Mouse (Mus musculus) thymus, postnatal 36 days (tissue): ENCODE results near the gene Timm8a2.
A peak's percentile ranks its signal among the peaks of the same experiment; 100 is the strongest.

Experiments
- DNase-seq, 2 experiments: peaks; one replicate each; pipeline ENCODE4 v3.0.0; 2022; ENCODE audit warnings: mixed read lengths in 2 of 2

Gene Timm8a2

DNA sequence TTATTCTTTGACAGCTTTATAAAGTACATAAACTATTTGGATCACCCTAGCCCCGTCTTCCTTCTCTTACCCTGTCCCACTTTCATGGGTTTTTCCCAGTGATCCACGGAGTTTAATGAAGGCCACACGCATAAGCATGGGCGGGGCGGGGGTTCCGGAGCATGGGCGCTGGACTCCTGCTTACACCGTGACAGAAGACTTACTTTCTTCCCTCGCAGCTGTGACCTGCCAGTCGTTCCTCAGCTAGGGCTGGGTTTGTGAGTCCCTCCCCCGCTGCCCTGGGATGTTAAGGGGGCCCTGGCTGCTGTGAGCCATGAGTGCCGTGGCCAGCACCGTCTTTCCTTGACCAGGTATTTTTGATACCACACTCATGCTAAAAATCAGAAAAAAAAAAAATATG, 21.7 kb upstream of the Timm8a2 start:
- DNase-seq = peak in 1 of 2 experiments; percentile 53

DNA sequence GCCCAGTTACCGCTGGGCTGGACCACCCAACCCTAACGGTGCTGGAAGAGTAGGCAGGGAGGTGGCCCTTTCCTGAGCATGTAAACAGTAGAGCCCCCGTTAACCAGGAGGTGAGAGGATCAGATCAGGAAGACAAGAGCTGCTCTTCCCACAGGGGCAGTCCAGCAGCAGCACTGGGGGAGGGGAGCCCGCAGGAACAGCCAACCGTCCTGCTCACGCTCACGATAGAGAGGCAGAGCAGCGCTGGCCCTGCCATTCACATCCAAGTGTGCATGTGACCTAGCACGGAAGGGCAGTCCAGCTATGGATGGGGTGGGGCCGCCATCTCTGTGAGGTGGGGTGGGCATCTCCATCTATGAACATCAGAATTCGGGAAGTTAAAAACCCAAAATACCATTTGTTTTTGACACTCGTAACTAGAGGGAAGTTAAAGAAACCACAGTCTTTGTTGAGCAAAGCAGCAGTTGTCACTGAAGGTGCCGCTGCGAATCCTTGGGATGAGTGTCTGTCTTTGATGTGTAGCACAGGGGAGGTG, 21.0 kb upstream of the Timm8a2 start:
- peak; percentile 63 to 65 for DNase-seq

DNA sequence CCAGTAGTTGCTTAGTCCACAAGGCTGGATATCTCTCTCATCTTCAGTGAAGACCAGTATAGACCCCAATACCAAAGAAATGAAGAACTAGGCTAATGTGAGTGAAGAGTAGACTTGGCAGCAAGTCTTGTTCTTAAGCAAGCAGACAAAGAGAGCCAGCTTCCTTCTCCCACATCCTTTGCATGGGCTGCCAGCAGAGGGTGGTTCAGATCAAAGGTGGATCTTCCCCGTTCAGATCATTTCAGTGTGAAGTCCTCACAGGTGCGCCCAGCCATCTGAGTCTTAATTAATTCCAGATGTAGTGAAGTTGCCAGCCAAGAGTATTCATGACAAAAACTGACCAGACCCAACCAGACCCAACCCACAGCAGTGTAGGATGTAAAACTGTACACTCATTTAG, 16.5 kb upstream of the Timm8a2 start:
- peak in 1 of 2 experiments; percentile 40 for DNase-seq

DNA sequence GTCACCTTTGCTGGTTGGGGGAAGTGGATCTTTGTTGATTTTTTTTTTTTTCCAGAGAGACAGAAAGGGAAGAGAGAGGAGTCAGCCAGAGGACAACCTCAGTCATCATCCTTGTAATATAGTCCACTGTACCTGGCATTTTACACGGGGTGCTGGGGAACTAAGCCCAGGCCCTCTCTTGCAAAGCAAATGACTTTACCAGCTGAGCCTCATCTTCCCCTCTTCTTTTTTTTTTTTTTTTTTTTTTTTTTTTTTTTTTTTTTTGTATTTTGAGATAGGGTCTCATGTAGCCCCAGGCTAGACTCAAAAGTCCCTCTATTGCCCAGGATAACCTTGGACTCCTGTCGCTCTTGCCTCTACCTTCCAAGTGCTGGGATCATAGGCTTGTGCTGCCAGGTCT, 15.1 kb upstream of the Timm8a2 start:
- DNase-seq = no peak

DNA sequence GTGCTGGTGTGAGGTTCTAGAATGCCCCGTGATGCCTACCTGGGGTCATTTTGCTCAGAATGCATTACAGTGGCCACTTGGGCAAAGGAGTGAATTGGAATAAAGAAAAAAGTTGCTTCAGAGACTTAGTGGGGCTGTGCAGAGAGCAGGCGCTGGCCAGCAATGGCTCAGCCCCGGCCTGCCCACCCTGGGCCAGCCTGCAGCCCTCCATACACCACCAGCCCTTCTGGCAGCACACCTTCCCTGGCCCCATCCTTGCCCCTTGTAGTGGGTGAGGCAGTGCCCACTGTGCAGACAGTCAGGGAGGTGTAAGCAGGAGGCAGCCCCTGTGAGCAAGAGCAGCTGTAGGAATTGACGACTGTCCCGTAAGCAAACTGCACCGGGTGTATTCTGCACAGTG, 13.9 kb upstream of the Timm8a2 start:
- no peak for DNase-seq

DNA sequence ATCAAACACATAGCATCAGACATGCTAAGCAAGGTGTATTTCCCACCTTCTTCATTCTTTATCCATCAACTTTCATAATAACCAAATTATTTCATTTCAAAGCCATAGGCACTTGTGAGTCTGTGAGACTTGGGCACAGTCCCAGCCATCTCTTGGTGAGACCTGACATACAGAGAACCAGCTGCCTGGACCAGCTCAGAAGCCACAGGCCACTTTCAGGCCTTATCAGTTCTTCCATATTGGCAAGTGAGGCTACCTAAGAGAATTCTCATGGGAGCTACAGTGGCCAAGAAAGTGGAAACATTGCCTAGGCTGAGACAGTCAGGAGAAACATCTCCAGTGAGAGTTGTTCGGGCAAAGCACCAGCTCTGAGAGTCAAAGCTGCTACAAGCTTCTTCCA, 11.4 kb upstream of the Timm8a2 start:
- no peak for DNase-seq

DNA sequence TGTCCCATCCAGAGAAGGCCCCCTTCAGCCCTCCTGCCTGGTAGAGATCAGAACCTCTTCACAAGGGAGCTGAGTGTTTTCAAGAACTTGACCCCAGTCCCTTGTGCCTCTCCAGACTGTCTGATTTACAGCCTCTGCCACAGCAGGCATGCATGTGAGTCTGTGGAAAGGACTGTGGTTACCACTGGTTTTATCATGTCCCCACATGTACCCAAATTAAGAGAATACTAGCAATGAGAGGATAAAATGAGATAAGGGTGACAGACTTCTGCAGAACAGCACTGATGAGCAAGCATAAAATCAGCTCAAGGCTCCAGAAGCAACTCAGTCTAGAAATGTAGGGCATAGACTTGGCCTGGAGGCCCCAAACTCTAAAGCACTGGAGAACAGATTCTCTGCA, 10.5 kb upstream of the Timm8a2 start:
- no peak for DNase-seq

DNA sequence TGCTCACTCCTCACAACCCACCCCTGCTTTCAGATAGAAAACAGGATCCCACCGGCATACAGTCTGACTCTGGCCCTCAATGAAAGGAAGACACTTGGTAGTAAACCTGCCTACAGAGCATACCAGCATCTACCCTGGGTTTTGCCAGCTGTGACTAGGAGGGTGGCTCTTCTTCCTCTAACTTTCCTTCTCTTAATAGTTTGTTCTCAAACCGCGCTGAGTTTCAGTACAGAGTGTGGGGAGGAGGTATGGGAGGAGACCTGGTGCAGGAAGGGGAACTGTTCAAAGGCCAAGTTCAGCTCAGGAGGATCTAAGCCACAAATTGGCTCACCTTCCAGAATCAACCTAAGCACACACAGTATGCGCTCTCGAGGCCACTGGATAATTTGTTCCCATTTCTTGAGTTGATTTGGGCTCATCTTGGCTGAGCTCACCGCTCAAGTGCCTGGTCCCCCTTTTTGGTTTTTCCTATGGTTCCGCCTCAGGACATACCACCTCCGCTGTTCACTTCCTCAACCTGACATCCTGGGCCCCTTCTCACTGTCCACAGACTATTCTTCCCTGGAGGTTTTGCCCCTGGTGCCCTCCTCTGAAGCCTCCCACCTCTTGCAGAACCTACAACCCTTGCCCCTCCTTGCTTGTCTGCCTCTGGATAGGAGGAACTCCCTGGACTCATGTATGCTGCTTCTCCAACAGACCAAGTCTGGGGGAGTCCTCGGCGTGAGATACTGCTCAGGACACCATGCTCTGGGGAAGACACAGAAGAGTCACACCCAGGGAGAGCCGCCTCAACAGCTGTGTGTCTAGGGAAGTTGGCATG, 5.3 kb upstream of the Timm8a2 start:
- DNase-seq = peak; percentile 42 to 54

DNA sequence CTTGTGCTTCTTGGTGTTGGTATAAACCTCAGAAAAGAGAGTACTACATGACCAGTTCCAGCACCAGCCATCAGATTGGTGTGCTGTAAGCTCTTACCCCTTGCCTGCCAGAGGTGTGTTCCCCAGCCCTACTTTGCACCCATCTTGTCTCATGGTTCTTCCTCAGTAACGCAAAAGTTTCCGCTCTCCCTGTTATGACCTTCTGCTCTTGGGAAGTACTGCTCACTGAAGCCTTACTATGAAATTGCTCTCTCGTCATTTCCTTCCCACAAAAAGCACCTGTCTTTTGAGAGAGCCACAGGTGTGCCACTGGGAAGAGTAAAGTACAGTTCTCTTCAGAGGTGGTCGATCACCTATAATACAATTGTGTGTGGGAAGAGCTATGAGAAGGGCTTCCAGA, 4.6 kb upstream of the Timm8a2 start:
- no peak for DNase-seq

DNA sequence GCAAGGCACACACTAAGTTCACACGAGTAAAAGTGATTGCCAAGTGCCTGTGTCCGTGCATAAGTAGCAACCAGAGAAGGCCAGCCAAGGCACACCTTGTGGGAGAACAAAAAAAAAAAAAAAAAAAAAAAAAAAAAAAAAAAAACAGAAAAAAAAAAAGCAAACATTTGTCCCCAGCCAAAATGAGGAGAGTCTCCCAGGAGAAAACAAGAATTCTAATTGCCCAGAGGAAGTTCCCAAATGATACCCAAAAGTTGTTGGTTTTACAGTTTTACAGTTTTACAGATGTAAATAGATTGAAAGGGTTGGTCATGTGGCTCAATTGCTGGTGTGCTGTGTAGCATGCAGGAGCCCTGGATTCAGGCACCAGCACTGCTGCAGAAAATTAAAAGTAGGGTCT, 2.4 kb upstream of the Timm8a2 start:
- DNase-seq = no peak

DNA sequence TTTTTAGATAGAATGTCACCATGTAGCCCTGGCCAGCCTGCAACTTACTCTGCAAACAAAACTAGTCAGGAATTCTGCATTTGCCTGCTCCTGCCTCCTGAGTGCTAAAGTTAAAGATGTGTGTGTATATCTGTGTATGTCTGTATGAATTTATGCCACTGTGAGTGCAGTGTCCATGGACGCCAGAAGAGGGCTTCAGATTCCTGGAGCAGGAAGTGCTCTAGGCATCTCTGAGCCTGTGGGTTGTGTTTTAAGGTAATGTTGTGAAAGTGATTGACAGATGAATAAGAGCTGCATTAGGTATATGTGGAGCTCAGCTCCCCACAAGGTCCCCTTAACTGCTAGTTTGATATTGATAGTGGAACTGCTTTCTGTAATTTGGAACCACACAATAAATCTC, 707 bp downstream of the Timm8a2 start:
- DNase-seq = no peak

DNA sequence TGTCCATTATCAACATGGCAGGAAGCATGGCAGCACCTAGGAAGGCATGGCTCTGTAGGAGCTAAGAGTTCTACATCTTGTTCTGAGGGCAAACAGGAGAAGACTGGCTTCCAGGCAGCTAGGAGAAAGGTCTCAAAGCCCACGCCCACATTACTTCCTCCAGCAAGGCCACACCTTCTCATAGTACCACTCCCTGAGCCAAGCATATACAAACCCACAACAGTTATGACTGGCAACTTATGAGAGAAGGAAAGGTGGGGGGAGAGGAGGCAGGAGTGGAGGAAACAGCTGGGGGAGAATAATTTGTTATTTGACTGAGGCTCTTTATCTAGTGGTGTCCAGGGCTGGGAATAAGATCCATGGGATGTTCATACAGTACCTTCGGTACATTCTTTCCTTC, 1.4 kb downstream of the Timm8a2 start:
- DNase-seq = no peak

DNA sequence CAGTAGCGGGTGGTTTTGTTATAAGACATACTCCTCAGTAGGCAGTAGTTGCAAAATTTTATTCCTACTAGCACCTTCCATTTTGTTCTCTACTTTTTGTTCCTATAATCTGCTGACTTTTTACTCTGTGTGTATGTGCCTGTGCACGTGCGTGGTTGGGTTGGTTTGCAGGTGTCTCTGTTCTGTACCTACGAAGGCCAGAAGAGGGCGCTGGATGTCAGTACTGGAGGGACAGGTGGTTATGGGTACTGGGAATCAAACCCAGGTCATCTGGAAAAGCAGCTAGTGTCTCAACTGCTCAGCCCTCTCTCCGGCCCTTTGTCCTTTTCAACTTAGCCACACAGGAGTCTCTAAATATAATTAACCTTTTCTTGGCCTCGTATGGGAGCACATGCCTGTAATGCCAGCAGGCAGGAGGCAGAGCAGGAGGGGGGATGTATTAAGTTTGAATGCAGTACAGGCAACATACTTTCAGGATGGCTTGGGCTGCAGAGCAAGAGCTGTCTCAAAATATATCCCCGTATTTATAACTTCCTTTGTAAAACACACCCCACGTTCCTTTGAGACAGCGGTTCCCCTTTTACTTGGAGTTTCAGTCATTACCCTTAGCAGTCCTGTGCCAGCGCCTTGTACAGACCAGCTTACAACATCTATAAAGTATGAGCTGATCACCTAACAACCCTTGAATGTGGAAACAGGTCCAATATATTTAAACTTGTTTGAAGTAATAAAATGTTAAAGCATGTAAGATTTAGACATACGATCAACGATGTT, 4.6 kb downstream of the Timm8a2 start:
- DNase-seq = no peak

DNA sequence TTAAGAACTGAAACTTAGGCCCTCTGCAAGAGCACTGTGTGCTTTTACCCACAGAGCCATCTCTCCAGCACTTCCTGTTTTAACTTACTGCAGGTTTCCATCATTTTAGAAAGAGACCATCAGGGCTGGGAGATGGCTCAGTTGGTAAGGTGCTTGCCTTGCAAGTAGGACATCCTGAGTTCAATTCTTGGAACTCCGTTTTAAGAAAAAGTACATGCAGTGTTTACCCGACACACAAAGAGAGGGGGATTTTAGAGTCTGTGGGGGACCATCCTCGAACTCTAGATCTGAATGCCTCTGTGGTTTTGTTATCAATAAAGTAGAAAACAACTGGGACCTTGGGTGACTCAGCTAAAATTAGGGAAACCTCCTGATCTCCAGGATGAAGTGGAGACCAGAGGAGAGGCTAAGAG, 6.9 kb downstream of the Timm8a2 start:
- no peak for DNase-seq

DNA sequence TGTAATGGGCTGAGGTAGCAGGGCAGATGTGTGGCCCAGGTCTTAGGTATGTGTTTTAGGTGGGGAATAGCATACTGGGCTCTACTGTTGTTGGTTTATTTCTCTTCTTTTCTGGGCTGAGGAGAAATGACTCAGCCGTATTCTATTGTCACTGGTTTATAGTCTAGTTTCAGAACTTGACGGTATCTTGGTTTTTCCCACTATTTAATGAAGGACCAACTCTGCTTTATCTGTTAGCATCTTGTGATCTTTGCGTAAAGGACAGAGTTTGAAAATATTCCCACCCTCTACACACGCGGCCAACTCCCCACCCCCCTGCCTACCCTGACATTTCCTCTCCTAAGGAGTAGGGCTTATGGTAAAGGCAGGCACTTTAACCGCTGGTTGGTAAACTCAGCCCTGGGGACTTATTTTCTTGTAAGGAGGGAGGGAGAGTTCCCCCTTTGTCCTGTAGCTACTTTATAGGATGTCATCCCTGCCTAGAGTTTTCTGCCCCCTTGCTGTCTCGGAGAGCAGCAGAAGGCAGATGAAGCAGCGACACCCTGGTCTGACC, 7.7 kb downstream of the Timm8a2 start:
- DNase-seq = no peak

DNA sequence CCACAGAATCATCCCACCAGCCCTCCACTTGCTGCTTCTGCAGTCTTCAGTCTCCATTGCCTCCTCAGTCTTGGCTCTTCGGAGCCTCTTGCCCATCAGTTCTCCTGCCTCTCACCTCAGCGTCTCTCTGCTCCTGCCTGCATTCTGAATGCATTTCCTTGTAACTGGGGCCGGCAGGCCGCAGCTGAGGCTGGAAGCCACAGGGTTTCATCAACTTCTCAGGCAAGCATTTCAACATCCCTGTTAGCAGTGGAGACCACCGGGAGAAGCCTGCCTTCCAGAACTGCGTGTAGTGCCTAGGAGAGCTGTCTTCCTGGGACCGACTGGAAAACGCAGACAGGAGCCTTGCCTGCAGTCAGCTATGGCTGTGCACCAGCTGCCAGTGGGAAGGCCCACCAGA, 13.3 kb downstream of the Timm8a2 start:
- no peak for DNase-seq

DNA sequence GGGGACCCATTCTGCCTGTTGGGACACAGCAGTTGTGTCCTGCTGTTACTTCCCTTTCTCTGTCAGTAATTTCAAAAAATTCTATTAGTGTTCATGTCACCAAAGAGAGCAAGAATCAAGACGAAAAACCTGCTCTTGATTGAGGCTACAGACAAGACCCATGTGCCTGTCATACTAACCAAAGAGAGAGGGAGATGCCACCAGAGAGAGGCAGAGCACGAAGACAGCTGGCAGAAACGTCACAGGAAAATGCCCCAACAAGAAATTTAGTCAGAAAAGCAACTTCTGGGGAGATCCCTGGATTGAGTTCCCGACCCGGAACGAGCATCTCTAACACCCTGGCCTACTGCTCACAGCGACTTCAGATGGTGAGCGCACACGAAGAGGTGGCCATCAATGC, 14.3 kb downstream of the Timm8a2 start:
- DNase-seq = no peak

DNA sequence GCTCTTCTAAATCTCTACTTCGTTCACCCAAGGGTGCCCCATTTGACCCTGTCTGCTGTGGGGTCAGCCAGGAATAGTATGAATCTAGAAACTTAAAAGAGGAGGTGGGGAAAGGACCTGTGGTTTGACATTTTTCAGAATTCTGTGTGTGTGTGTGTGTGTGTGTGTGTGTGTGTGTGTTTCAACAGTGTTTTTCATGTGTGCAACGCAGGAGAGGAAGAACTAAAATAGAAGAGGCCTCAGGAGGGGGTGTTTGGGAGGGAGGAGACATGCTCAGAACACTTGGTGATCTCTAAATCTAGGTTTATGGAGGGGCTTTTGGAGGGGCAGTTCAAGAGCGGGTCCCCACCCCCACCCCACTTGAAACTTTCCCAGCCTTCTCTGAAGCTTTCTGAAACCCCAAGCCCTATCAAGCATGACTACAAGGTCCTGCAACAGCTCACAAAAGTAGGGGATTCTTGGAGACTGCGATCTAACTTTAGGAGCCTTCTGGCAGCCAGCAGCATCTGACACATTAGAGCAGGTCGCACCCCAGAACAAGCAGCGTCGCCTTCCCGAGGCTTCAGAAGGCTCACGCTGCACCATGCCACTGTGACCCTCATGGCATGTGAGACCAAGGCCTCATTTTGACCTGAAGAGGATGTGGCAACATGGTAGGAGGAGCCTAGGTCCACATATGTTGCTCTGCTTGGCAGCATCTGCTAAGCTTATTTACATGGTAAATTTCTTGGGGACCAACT, 18.6 kb downstream of the Timm8a2 start:
- no peak for DNase-seq

DNA sequence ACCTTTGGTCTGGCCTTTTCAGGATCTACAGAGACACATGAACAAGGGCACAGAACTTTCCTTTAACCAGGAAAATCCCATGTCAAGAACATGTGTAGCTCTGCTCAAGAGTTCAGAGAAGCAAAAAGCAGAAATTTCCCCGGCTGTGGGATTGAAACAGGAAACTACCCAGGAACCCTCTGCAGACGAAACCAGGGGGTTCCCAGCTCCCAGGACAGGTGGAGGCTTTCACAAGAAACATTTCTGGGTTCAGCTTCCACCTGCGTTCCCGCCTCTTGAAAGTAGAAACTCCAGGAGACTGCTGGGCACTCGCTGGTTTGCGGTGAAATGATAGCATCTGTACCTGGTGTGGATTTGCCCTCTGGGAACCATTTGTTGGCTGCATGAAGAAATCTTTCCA, 22.4 kb downstream of the Timm8a2 start:
- no peak for DNase-seq

DNA sequence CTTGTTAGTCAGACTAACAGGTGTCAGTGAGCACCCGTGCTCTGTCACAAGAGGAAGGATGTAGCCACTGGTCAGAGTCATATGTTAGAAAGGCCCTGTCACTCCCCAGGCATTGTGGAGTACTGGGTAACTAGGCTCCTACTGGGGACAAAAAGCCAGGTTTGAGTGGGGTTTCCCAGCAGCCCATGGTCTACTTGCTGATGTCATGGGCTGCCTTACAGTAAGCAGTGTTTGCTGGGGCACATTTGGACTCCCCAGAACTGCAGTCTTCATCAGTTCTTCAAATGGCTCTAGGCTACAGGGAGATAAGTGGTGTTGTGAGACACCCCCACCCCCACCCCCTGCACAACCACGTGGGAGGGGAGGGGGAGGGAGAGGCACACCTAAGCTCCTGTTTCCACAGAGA, 23.5 kb downstream of the Timm8a2 start:
- DNase-seq = no peak

DNA sequence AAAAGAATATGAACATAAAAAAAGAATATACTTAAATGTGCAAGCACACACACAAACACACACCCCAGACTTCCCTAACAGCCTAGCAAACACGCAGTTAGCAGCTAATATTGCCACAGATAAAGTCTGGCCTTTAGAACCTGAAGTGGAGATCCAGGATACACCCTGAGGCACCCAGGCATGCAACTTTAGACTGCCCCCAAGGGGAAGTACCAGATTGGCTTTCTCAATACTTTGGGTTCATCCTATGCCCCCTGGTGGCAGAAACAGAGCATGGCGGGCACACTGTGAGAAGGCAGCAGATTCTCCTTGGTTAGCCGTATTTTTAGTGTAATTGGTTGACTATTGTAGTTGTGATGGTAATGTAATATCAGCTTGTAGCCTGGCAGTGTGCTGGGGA, 26.2 kb downstream of the Timm8a2 start:
- peak; percentile 84 to 85 for DNase-seq

DNA sequence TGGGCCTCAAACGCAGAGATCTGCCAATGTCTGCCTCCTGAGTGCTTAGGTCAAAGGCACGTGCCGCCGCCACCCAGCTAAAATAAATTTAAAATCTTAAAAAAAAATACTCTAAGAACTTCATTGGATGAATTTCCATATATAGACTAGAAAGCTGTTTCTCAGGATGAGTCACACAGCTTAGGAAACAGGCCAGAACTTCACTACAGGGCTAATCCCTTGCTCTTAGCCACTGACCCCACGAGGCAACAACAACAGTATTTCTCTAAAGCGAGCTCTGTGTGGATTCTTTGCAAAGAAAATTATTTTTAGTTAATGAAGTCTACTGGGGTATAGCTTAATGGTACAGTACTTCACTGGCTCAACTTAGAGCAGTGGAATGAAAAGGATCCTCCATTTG, 26.9 kb downstream of the Timm8a2 start:
- no peak for DNase-seq
